Mouse (Mus musculus): ENCODE measurements around the gene Mpp5. TPM values are rescaled to one million over a fixed set of nuclear protein-coding genes. Genes with fewer than 3 reads are reported as not detected.

The Mpp5 gene
- polyA plus RNA-seq (2014; fragmentation: Nextera tagmentation; extraction: Ambion mirVana): 20.4 and 26.5 TPM in 2 replicates

DNA sequence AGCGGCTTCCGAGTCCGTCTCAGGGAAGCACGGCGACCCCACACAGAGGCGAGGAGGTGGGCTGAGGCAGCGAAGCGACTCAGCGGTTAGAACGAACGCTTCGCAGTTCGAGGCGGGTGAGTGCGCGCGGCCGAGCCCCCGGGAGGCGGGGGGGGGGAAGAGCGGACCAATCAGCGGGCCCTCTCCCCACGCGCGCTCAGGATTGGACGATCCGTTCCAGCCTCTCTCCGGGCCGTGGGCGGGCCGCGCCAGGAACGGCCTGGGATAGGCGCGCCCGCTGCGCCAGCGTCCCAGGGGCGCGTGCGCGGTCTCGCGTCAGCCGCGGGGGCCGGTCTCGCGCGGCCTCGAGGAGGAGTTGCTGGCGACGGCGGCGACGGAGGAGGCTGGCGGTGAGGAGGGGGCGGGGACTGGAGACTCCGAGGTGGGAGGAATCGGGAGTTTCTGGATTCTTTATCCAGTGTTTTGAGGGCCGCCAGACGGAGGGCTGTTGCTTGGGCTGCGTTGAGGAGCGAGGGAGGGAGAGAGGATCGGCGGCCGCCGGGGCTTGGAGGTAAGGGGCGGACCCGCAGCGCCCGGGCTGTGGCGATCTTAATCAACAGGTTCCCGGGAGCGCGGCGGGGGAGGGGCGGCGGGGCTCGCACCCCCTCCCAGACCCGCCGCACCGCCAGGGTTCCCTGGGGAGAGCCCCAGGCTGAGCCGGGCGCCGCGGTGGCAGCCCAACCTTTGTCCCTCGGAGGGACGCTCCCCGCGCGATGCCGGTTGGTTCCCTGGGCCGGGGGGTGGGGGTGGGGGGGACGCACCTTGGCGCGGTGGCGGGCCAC is at the start of gene Mpp5:
Gene Mpp5, plus strand, starts transcription at position 351 of the 821 bp plus-strand sequence.
- under 1% methylated on average over 84 of the region's 98 CpGs for WGBS
- Histone ChIP-seq H3K27me3 (ENCODE audit: control insufficient read depth, insufficient read depth, low read length) (no peaks in the 10 kb centered on the region), H3K27ac (ENCODE audit: low read depth, low read length) (peak within 1 kb of the TSS; percentile 86), H3K4me1 (replicated peaks; ENCODE audit: control insufficient read depth, insufficient read depth, low read length) (no peaks in the 10 kb centered on the region), H3K4me3 (ENCODE audit: low read depth, low read length) (peak within 1 kb of the TSS; percentile 94), H3K9me3 (ENCODE audit: control insufficient read depth, low read length) (no peaks in the 10 kb centered on the region), H3K4me2 (ENCODE audit: low read depth, low read length, severe bottlenecking) (peak within 1 kb of the TSS; percentile 95), H3K36me3 (ENCODE audit: control insufficient read depth, insufficient read depth, low read length) (no peaks in the 10 kb centered on the region), H3K9ac (ENCODE audit: low read length) (peak within 1 kb of the TSS; percentile 85)
- DNase-seq (ENCODE audit: low spot score) (peak; percentile 98), ATAC-seq (replicated peaks; ENCODE audit: low FRiP score) (peak; percentile 100)

DNA sequence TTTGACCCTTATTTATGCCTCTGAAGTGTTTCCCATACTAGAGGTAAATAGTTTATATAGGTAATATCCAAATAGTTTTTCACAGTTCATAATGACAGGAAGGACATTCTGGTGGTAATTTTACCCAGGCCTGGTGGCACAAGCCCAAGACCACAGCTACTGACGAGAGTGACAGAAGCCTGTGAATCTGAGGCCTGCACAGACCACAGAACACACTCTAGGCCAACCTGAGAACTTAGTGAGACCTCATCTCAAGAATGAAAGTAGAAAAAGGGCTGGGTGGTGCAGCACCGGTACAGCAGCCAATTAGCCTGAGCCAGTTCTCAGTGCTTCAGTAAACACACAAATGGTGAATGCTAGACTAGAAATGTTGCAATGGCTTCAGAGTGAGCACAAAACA is 30.9 kb upstream of the Mpp5 start:
- 86% methylated on average over 2 of the region's 2 CpGs for WGBS
- H3K36me3 ChIP-seq (ENCODE audit: control insufficient read depth, insufficient read depth, low read length): no peaks in the 10 kb centered on the region
- no peak overlapping the region for H3K9ac ChIP-seq (ENCODE audit: low read length)
- H3K4me3 ChIP-seq (ENCODE audit: low read depth, low read length): no peak overlapping the region
- no peaks in the 10 kb centered on the region for H3K9me3 ChIP-seq (ENCODE audit: control insufficient read depth, low read length)
- ATAC-seq (replicated peaks; ENCODE audit: low FRiP score) (no peak), DNase-seq (ENCODE audit: low spot score) (no peak)
- no peak overlapping the region for H3K4me2 ChIP-seq (ENCODE audit: low read depth, low read length, severe bottlenecking)
- H3K4me1 ChIP-seq (replicated peaks; ENCODE audit: control insufficient read depth, insufficient read depth, low read length): no peaks in the 10 kb centered on the region
- no peak overlapping the region for H3K27ac ChIP-seq (ENCODE audit: low read depth, low read length)
- H3K27me3 ChIP-seq (ENCODE audit: control insufficient read depth, insufficient read depth, low read length): no peaks in the 10 kb centered on the region

- Histone ChIP-seq H3K36me3 (ENCODE audit: control insufficient read depth, insufficient read depth, low read length) (no peaks in the 10 kb centered on the region), H3K4me3 (ENCODE audit: low read depth, low read length) (no peak overlapping the region), H3K27ac (ENCODE audit: low read depth, low read length) (no peak overlapping the region), H3K27me3 (ENCODE audit: control insufficient read depth, insufficient read depth, low read length) (no peaks in the 10 kb centered on the region), H3K9me3 (ENCODE audit: control insufficient read depth, low read length) (no peaks in the 10 kb centered on the region), H3K4me2 (ENCODE audit: low read depth, low read length, severe bottlenecking) (no peak overlapping the region), H3K9ac (ENCODE audit: low read length) (no peak overlapping the region), H3K4me1 (replicated peaks; ENCODE audit: control insufficient read depth, insufficient read depth, low read length) (no peaks in the 10 kb centered on the region)
- ATAC-seq (replicated peaks; ENCODE audit: low FRiP score) (no peak), DNase-seq (ENCODE audit: low spot score) (no peak)
- 63% methylated on average over 4 of the region's 4 CpGs for WGBS
Observed at GRCm38 (mm10) chr12:78727723-78728122, 21.0 kb upstream of the Mpp5 start.

DNA sequence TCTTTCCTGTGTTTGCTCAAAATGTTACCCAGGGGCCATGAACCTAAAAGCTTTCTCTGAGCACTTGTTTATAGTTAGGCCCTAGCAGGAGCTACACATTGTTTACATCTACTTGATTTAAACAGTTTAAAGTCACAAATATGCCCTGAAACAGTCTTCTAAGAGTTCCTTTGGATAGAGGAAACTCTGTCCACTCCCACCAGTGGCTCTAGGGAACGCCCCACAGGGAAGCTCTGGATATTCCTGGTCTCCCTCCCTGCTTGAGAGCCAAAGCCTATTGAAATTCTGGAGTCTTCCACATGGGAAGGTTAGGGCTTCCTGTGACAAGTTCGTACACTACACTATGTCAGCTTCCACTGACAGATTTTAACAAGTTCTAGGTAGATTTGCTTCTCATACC is 9.1 kb upstream of the Mpp5 start:
- Histone ChIP-seq H3K4me3 (ENCODE audit: low read depth, low read length) (no peak overlapping the region), H3K36me3 (ENCODE audit: control insufficient read depth, insufficient read depth, low read length) (no peaks in the 10 kb centered on the region), H3K9ac (ENCODE audit: low read length) (no peak overlapping the region), H3K9me3 (ENCODE audit: control insufficient read depth, low read length) (no peaks in the 10 kb centered on the region), H3K4me1 (replicated peaks; ENCODE audit: control insufficient read depth, insufficient read depth, low read length) (no peaks in the 10 kb centered on the region), H3K27me3 (ENCODE audit: control insufficient read depth, insufficient read depth, low read length) (no peaks in the 10 kb centered on the region), H3K4me2 (ENCODE audit: low read depth, low read length, severe bottlenecking) (no peak overlapping the region), H3K27ac (ENCODE audit: low read depth, low read length) (no peak overlapping the region)
- no peak for ATAC-seq (replicated peaks; ENCODE audit: low FRiP score)
- 77% methylated on average over 2 of the region's 2 CpGs for WGBS
- no peak for DNase-seq (ENCODE audit: low spot score)

DNA sequence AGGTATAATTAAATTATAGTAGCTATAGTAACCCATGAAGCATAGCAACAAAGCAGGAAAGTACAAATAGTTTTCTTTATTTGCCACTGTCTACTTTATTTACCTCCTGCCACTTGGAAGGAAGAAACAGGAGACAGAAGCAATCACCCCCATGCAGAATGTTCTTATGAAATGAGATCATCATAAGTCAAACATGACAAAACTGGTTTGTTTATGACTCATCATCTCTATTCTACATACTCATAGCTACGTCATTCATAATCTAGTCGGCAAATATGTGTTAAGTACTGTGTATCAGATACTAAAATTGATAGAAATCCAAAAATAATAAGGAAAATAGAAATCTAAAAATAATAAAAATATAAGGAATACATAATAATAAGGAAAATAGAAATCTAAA is 8.4 kb upstream of the Mpp5 start:
- H3K9ac ChIP-seq (ENCODE audit: low read length): no peak overlapping the region
- H3K36me3 ChIP-seq (ENCODE audit: control insufficient read depth, insufficient read depth, low read length): no peaks in the 10 kb centered on the region
- H3K27me3 ChIP-seq (ENCODE audit: control insufficient read depth, insufficient read depth, low read length): no peaks in the 10 kb centered on the region
- ATAC-seq (replicated peaks; ENCODE audit: low FRiP score) (no peak), DNase-seq (ENCODE audit: low spot score) (no peak)
- no peaks in the 10 kb centered on the region for H3K4me1 ChIP-seq (replicated peaks; ENCODE audit: control insufficient read depth, insufficient read depth, low read length)
- 92% methylated on average over 2 of the region's 2 CpGs for WGBS
- H3K27ac ChIP-seq (ENCODE audit: low read depth, low read length): no peak overlapping the region
- H3K9me3 ChIP-seq (ENCODE audit: control insufficient read depth, low read length): no peaks in the 10 kb centered on the region
- no peak overlapping the region for H3K4me3 ChIP-seq (ENCODE audit: low read depth, low read length)
- H3K4me2 ChIP-seq (ENCODE audit: low read depth, low read length, severe bottlenecking): no peak overlapping the region

GRCm38 (mm10) chr12:78746226-78746625 is 2.5 kb upstream of the Mpp5 start:
- H3K4me1 ChIP-seq (replicated peaks; ENCODE audit: control insufficient read depth, insufficient read depth, low read length): no peaks in the 10 kb centered on the region
- H3K27ac ChIP-seq (ENCODE audit: low read depth, low read length): no peak overlapping the region
- WGBS: 83% methylated on average over 6 of the region's 6 CpGs
- H3K4me3 ChIP-seq (ENCODE audit: low read depth, low read length): no peak overlapping the region
- no peak overlapping the region for H3K9ac ChIP-seq (ENCODE audit: low read length)
- H3K27me3 ChIP-seq (ENCODE audit: control insufficient read depth, insufficient read depth, low read length): no peaks in the 10 kb centered on the region
- DNase-seq (ENCODE audit: low spot score): no peak
- no peaks in the 10 kb centered on the region for H3K9me3 ChIP-seq (ENCODE audit: control insufficient read depth, low read length)
- no peak overlapping the region for H3K4me2 ChIP-seq (ENCODE audit: low read depth, low read length, severe bottlenecking)
- H3K36me3 ChIP-seq (ENCODE audit: control insufficient read depth, insufficient read depth, low read length): no peaks in the 10 kb centered on the region
- ATAC-seq (replicated peaks; ENCODE audit: low FRiP score): no peak

DNA sequence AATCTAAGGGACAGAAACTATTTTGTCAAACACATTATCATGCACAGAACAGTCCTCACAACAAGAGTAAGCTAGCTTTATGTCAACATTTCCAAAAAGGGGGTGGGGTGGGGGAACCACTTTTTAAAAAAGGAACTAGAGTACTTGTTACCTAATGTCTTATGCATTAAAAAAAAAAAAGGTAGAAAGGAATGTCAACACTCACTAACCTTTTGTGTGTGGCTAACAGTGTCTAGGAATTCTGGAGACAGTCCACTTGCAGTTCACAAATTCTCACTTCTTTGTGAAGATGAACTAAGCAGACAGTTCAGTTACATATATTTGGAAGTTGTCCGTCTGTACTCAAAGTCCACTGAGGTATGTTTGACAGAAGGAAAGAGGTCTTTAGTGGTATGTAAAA is 1.3 kb upstream of the Mpp5 start:
- WGBS: 45% methylated on average over 1 of the region's 1 CpGs
- Histone ChIP-seq H3K27me3 (ENCODE audit: control insufficient read depth, insufficient read depth, low read length) (no peaks in the 10 kb centered on the region), H3K9ac (ENCODE audit: low read length) (no peak overlapping the region), H3K27ac (ENCODE audit: low read depth, low read length) (no peak overlapping the region), H3K36me3 (ENCODE audit: control insufficient read depth, insufficient read depth, low read length) (no peaks in the 10 kb centered on the region), H3K9me3 (ENCODE audit: control insufficient read depth, low read length) (no peaks in the 10 kb centered on the region), H3K4me2 (ENCODE audit: low read depth, low read length, severe bottlenecking) (no peak overlapping the region), H3K4me1 (replicated peaks; ENCODE audit: control insufficient read depth, insufficient read depth, low read length) (no peaks in the 10 kb centered on the region), H3K4me3 (ENCODE audit: low read depth, low read length) (no peak overlapping the region)
- ATAC-seq (replicated peaks; ENCODE audit: low FRiP score) (no peak), DNase-seq (ENCODE audit: low spot score) (no peak)

DNA sequence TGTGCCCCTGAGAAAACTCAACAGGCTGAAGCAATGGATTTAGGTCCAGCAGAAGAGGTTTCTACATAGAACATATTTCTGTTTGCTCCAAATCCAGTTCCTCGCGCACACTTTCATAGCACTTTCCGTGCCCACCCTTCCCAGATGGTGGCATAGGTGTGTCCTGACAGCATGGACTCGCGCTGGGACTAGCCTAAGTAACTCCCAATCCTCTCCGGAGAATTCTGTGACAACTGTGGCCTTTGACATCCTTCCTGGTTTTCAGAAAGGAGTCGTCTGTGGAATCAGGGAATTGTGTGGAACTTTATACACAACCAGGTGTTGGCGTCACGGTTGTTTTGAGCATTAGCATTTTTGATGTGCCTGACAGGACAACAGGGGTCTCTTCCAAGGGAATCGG is 594 bp upstream of the Mpp5 start:
- H3K27me3 ChIP-seq (ENCODE audit: control insufficient read depth, insufficient read depth, low read length): no peaks in the 10 kb centered on the region
- no peak overlapping the region for H3K27ac ChIP-seq (ENCODE audit: low read depth, low read length)
- ATAC-seq (replicated peaks; ENCODE audit: low FRiP score): peak; percentile 25
- H3K4me3 ChIP-seq (ENCODE audit: low read depth, low read length): peak overlapping the region; percentile 94
- H3K4me2 ChIP-seq (ENCODE audit: low read depth, low read length, severe bottlenecking): peak overlapping the region; percentile 95
- no peak for DNase-seq (ENCODE audit: low spot score)
- H3K9ac ChIP-seq (ENCODE audit: low read length): peak overlapping the region; percentile 66
- WGBS: under 1% methylated on average over 10 of the region's 10 CpGs
- no peaks in the 10 kb centered on the region for H3K36me3 ChIP-seq (ENCODE audit: control insufficient read depth, insufficient read depth, low read length)
- H3K4me1 ChIP-seq (replicated peaks; ENCODE audit: control insufficient read depth, insufficient read depth, low read length): no peaks in the 10 kb centered on the region
- no peaks in the 10 kb centered on the region for H3K9me3 ChIP-seq (ENCODE audit: control insufficient read depth, low read length)

- ATAC-seq (replicated peaks; ENCODE audit: low FRiP score) (peak; percentile 13), DNase-seq (ENCODE audit: low spot score) (no peak)
- Histone ChIP-seq H3K36me3 (ENCODE audit: control insufficient read depth, insufficient read depth, low read length) (no peaks in the 10 kb centered on the region), H3K9me3 (ENCODE audit: control insufficient read depth, low read length) (no peaks in the 10 kb centered on the region), H3K4me1 (replicated peaks; ENCODE audit: control insufficient read depth, insufficient read depth, low read length) (no peaks in the 10 kb centered on the region), H3K27me3 (ENCODE audit: control insufficient read depth, insufficient read depth, low read length) (no peaks in the 10 kb centered on the region), H3K4me2 (ENCODE audit: low read depth, low read length, severe bottlenecking) (peak overlapping the region; percentile 55), H3K4me3 (ENCODE audit: low read depth, low read length) (peak overlapping the region; percentile 94), H3K27ac (ENCODE audit: low read depth, low read length) (peak overlapping the region; percentile 86), H3K9ac (ENCODE audit: low read length) (peak overlapping the region; percentile 85)
- WGBS: under 1% methylated on average over 25 of the region's 25 CpGs
Observed at GRCm38 (mm10) chr12:78749378-78749801, 683 bp downstream of the Mpp5 start.

Measured in forebrain, embryonic 11.5 days (tissue).